Mouse (Mus musculus): ENCODE data around the gene Tcte1. TPM values are rescaled to one million over a fixed set of nuclear protein-coding genes. Genes with fewer than 3 reads are reported as not detected.

Gene Tcte1
- polyA plus RNA-seq, 1 experiment: 2.0 TPM

DNA sequence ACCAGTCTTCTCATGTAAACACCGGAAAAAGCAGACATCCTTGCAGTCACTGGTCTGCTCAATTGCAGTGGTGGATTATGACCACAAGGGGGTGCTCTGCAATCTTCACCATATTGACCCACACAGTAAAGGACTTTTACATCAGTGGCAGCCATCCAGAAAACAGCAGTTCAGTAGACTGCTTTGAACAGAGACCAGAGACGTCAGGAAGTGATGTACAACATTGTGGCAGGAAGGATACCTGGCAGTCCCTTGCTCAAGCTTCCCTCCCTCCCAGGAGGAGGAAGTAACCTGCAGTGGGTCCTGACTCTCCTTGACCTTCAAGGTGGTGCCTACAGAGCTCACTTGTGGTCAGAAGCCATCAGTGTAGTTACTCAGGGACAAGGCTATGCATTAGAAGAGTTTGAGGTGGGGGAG is 58.3 kb downstream of the Tcte1 start:
- peak in 1 of 2 experiments; percentile 83 for DNase-seq (ENCODE audit: extremely low spot score in 1 of 2, low spot score in 1 of 2)

DNA sequence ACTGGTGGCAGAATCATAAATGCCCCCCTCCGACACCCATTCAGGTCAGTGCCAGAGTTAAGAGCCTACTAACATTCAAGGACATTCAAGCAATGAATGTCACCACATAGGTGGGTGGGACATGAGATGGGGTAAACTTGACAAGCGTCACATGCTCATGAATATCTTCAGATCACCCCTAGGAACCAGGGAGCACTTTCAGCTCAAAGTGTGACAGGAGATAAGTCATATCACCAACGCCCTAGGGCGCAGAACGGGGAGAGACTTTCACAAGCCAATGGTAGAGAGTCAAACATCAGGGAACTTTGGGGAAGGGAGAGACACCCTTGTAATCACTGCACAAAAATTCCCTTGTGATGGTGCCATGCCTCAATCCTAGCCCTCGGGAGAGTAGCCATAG is 59.0 kb downstream of the Tcte1 start:
- no peak for DNase-seq (ENCODE audit: extremely low spot score in 1 of 2, low spot score in 1 of 2)

DNA sequence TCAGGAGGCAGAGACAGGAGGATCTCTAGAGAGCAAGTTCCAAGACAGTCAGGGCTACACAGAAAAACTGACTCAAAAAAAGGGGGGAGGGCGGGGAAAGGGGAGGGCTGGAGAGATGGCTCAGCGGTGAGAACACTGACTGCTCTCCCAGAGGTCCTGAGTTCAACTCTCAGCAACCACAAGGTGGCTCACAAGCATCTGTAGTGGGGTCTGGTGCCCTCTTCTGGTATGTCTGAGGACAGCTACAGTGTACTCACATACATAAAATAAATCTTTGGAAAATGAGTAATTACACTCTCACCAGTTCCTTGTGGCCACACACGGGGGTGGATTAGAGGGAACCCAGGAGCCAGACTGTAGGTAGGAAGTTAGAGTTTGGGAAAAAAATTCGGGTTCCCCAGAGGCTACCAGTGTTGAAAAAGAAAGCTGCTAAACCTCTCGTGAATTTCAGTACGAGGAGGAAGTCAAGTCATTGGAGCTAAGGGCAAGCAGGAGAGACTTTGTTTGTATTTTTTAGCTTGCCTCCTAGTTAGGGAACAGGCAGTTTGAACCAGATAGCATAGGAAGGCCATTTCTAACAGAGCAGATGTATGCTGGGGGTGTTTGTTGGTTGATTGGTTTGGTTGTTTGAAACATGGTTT is 59.6 kb downstream of the Tcte1 start:
- DNase-seq (ENCODE audit: extremely low spot score in 1 of 2, low spot score in 1 of 2): peak in 1 of 2 experiments; percentile 53

DNA sequence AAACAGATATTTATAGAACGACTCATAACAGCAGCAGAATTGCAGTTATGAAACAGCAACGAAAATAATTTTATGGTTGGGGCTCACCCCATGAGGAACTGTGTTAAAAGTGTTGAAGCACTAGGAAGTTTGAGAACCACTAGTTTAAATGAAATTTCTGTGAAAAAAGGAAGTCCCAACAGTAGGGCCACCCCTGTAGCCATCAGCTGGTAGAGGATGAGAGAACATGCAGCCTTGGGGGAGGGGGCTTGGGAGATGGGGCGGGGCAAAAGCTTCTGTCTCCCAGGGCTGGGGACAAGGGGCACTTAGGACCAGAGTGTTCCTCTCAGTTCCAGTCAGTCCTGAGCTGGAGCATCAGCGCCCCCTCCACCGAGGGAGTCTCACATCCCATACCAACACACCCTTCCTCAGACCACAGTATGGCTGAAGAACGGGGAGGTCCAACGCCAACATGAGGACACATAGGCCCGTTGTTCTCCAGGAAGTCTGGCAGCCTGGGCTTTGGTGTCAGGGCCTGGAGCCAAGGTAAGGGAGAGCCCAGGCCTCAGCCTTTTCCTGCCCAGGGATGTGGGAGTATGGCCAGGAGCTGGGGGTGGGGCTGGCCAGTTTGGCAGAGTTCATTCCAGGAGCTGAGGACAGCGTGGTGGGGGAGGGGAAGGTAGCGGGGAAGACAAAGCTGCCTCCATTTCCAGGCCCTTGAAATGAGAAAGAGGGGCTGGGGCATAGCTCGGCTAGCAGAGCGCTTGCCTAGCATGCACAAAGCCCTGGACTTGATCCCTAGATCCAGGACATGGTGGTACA is 61.1 kb downstream of the Tcte1 start:
- DNase-seq (ENCODE audit: extremely low spot score in 1 of 2, low spot score in 1 of 2): peak in 1 of 2 experiments; percentile 63

- peak in 1 of 2 experiments; percentile 85 for DNase-seq (ENCODE audit: extremely low spot score in 1 of 2, low spot score in 1 of 2)
These were observed 61.9 kb downstream of the Tcte1 start for GRCm38 (mm10) chr17:45584939-45585678.

DNA sequence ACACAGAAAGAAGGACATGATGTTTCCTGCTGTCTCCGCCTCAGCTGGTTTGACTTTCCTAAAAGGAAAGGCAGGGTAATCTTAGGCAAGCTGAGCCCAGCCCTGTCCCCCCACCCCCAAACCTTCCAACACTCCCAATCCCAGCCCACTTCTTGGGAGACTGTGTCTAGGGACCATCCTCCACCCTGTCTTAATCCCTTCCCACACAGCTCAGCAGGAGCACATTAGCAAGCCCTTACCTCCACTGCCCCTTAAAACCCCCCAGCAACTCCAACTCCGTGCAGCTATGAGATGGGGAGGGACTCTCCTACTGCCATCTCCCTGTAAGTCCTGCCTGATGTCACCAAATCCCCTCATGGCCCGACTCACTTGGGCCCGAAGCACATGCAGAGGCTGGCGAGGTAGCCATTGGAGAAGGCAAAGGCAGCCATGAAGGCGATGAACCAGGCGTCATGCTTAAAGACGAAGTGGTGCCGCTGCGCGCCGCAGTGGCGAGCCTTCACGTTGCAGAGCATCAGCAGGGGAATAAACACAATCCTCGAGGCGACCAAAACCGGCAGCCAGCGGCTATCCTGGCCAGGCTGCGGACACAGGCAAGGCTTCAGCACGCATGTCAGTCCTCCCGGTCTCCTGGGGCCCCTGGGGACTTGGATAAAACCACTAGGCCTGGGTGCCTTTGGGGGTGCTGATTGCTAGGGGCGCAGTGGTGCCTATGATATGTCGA is 62.7 kb downstream of the Tcte1 start:
- no peak for DNase-seq (ENCODE audit: extremely low spot score in 1 of 2, low spot score in 1 of 2)

DNA sequence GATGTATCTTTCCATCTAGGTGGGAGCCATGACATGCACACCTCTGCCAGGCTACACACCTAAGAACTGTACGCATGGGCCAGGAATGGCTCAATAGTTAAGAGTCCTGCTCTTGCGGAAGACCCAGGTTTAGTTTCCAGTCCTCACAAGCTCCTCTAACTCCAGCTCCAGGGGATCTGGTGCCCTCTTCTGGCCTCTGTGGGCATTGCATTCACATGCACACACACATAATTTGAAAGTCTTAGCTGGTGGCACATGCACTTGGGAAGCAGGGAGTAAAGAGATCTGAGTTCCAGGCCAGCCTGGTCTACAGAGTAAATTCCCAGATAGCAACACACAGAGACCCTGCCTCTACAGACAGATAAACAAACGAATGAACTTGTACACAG is 63.2 kb downstream of the Tcte1 start:
- no peak for DNase-seq (ENCODE audit: extremely low spot score in 1 of 2, low spot score in 1 of 2)

- DNase-seq (ENCODE audit: extremely low spot score in 1 of 2, low spot score in 1 of 2): no peak
These were observed 65.1 kb downstream of the Tcte1 start for GRCm38 (mm10) chr17:45588370-45588769.

DNA sequence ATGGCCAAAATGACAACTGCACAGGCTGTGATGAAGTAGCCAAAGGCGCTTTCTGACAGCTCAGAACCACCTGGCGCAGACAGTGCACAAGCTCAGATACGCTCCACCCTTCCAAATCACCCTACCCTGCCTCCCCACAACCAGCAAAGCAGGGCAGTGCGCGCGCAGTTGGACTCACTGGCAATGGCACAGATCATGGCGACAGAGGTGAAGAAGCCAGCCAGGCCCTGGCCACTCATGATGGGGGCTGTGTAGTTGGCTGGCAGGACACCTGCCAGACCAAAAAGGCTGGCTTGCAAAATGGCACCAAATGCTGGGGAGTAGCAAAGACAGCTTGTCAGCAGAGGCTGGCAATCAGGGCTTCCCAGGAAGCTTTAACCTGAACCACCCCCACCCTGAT is 66.0 kb downstream of the Tcte1 start:
- DNase-seq (ENCODE audit: extremely low spot score in 1 of 2, low spot score in 1 of 2): no peak

DNA sequence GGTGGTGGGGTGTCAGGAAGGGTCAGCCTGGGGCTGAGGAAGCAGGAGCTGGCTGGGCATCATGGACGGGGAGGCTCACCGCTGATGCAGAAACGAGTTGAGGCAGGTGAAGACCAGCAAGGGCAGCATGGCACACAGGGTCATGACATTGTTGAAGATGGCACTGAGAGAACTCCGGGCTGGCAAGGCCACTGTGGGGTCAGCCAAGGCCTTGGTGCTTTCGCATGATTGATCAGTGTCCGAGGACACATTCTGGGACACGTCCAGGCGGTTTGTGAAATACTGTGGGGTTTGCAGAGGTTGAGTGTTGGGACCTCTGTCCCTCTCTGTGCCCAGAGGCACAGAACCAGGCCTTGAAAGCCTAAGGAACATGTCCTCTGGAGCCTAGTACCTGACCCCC is 66.6 kb downstream of the Tcte1 start:
- no peak for DNase-seq (ENCODE audit: extremely low spot score in 1 of 2, low spot score in 1 of 2)

GRCm38 (mm10) chr17:45590410-45590809 is 67.2 kb downstream of the Tcte1 start:
- DNase-seq (ENCODE audit: extremely low spot score in 1 of 2, low spot score in 1 of 2): no peak

DNA sequence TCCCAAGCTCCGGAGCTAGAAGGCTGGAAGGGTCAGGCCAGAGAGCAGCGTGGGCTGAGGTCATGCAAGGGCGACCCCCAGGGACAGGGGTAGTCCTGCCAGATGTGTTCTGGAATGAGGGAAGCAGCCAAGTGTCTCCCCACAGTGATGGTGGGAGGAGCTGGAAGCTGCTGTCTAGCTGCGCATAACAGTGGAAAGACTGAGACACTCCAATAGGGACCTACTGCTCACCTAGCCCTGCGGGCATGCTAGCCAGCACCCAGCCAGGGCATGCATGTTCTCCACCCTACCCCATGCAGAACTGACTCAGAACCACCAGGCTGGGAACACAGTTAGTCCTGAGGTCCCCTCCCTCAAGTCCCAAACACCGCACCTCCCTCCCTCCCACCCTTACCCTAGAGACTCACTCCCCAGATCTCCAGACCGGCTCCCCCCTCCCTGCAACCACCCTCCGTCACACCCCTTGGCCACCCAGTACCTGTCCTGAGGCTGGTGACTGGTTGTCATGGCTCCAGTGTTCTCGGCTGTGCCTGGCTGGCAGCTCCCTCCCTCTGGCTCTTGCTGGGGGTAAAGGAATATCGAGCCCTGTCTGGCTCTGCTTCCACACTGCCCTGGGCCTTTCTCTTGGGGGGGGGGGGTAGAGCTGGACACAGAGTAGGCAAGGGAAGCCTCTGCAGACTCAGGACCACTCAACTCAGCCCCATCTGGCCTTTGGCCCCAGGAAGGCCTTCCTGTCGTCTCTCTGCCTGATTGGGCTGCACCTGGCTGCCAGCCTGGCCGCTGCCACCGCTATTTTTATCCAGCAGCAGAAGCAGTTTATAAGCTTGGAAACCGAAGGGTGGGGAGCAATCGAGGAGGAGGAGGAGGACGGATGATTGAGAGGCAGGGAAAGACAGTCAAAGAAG is 68.7 kb downstream of the Tcte1 start:
- no peak for DNase-seq (ENCODE audit: extremely low spot score in 1 of 2, low spot score in 1 of 2)

Other genes with a start within 250 kb of the Tcte1 start
- gene Cdc5l, start 89.7 kb upstream of the Tcte1 start, polyA plus RNA-seq (2012; rRNA removed): 30.8 and 33.6 TPM in 2 replicates
- 4.4 and 4.9 TPM in 2 replicates for gene Spats1, start 48.0 kb upstream of the Tcte1 start, polyA plus RNA-seq (2012; rRNA removed)
- 27.6 and 29.9 TPM in 2 replicates for gene Aars2, start 16.6 kb upstream of the Tcte1 start, polyA plus RNA-seq (2012; rRNA removed)
- 68.7 and 72.1 TPM in 2 replicates for gene Tmem151b, start 26.2 kb downstream of the Tcte1 start, polyA plus RNA-seq (2012; rRNA removed)
- gene Nfkbie, start 32.3 kb downstream of the Tcte1 start, polyA plus RNA-seq (2012; rRNA removed): 1.8 and 2.0 TPM in 2 replicates
- gene Slc35b2, start 40.4 kb downstream of the Tcte1 start, polyA plus RNA-seq (2012; rRNA removed): 57.3 and 59.5 TPM in 2 replicates
- gene Hsp90ab1, start 49.8 kb downstream of the Tcte1 start, polyA plus RNA-seq (2012; rRNA removed): 952 and 985 TPM in 2 replicates
- gene Slc29a1, start 76.2 kb downstream of the Tcte1 start, polyA plus RNA-seq (2012; rRNA removed): 35.4 and 38.9 TPM in 2 replicates
- gene Mymx, start 78.7 kb downstream of the Tcte1 start, polyA plus RNA-seq (2012; rRNA removed): not detected in 2 replicates
- 0.23 and 0.34 TPM in 2 replicates for gene Capn11, start 135.9 kb downstream of the Tcte1 start, polyA plus RNA-seq (2012; rRNA removed)
- gene Mrpl14, start 162.9 kb downstream of the Tcte1 start, polyA plus RNA-seq (2012; rRNA removed): 48.4 and 52.8 TPM in 2 replicates
- gene Tmem63b, start 163.5 kb downstream of the Tcte1 start, polyA plus RNA-seq (2012; rRNA removed): 176 and 198 TPM in 2 replicates
- 0.22 and 0.27 TPM in 2 replicates for gene 1600014C23Rik, start 210.4 kb downstream of the Tcte1 start, polyA plus RNA-seq (2012; rRNA removed)

Data from frontal cortex, adult 2 months (tissue).